Mouse (Mus musculus): ENCODE data around the gene Nle1. TPM values are rescaled to one million over a fixed set of nuclear protein-coding genes. Genes with fewer than 3 reads are reported as not detected.

Gene Nle1
- polyA plus RNA-seq, 1 experiment = 29.1 TPM

DNA sequence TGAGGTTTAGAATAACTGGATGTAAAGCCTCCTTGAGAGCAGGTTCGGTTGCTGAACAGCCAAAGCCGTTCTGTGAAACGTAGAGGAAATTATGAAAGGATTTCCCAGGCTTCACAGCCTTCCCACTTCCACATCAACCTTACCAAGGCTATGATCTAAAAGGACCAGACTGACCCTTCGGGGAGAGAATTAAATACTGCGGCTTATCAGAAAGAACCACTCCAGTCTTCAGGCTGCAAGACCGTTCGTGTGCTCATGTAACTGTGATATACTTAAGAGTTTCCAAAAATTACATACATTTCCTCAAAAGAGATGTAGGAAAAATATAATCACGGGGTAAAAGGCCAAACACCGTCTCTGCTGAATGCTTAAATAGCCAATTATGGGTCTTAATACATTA, 45.6 kb downstream of the Nle1 start:
- 84% methylated on average over 9 of the region's 9 CpGs for WGBS
- TF ChIP-seq POLR2A (IDR thresholded peaks at IDR 0.05; ENCODE audit: borderline replicate concordance, extremely low read depth, low read depth, low read length) (no peak), CTCF (IDR thresholded peaks at IDR 0.05; ENCODE audit: insufficient read depth, low read length) (no peak)
- Histone ChIP-seq H3K4me1 (ENCODE audit: control insufficient read depth, insufficient read depth, low read length) (peaks cover 4% of the 10 kb centered on the region), H3K4me3 (replicated peaks; ENCODE audit: extremely low read depth, low read depth, low read length) (no peak overlapping the region)
- no peak for DNase-seq

DNA sequence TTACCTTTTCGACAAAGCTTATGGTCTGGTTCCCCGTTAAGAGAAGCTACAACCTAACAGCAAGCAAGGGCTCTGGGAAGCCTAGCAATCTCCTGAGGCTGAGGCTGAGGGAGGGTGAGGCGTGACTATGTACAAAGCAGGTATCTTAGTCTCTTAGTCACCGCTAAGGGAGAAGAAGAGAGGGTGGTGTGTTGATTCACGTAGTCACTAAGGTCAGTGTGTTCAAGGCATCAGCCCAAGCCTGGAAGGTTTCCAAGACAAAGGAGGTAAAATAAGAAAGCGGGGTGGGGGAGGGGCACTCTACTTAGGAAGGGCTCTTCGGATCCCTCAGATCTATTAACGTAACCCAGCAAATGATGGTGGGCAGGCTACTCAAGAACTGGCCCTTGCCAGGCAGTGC, 46.7 kb downstream of the Nle1 start:
- TF ChIP-seq CTCF (IDR thresholded peaks at IDR 0.05; ENCODE audit: insufficient read depth, low read length) = no peak
- no peak for TF ChIP-seq POLR2A (IDR thresholded peaks at IDR 0.05; ENCODE audit: borderline replicate concordance, extremely low read depth, low read depth, low read length)
- WGBS = 63% methylated on average over 8 of the region's 8 CpGs
- Histone ChIP-seq H3K4me1 (ENCODE audit: control insufficient read depth, insufficient read depth, low read length) (peaks cover 5% of the 10 kb centered on the region), H3K4me3 (replicated peaks; ENCODE audit: extremely low read depth, low read depth, low read length) (no peak overlapping the region)
- DNase-seq = no peak

DNA sequence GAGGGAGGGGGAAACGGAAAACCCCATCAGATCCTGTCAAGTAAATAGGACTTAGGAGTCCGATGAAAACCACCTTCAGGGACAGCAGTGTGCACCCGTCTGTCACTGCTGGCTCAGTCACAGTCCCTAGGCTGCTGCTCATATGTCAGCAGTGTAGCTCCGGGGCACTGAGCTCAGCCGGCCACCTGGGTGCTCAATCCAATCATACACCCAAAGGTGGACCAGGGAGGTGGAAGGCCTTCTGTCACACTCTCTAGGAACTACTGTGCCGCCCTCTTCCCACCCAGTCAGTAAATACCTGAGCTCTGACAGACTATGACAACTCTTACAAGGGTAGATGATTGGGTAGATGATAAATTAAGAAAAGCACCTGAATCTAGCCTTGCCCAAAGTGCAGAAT, 47.5 kb downstream of the Nle1 start:
- WGBS = 72% methylated on average over 6 of the region's 6 CpGs
- H3K4me3 ChIP-seq (replicated peaks; ENCODE audit: extremely low read depth, low read depth, low read length) = no peak overlapping the region
- no peak for DNase-seq
- TF ChIP-seq CTCF (IDR thresholded peaks at IDR 0.05; ENCODE audit: insufficient read depth, low read length) (no peak), POLR2A (IDR thresholded peaks at IDR 0.05; ENCODE audit: borderline replicate concordance, extremely low read depth, low read depth, low read length) (no peak)
- H3K4me1 ChIP-seq (ENCODE audit: control insufficient read depth, insufficient read depth, low read length) = peaks cover 4% of the 10 kb centered on the region; the same call in 1 of the 2 replicates

DNA sequence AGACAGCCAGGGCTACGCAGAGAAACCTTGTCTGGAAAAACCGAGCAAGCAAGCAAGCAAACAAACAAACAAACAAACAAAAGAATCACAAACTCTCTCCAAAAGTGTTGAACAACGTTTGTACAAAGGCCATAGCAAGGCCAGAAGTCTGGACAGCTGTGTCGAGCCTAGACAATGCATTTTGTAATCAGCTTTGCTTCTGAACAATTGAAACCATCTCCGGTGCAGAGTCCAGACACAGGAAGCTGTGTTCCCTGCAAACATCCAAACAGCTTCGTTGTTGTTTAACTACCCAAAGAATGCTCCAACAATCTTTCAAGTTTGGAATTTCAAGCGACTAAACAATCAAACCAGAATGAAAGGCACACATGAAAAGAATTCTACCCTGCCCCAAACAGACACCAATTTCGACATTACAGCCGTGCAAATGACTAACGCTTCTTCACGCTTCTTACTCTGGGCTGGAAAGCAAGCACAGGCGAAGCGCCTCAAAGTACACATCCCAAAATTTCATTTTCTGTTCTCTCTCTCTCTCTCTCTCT, 50.8 kb downstream of the Nle1 start:
- H3K4me3 ChIP-seq (replicated peaks; ENCODE audit: extremely low read depth, low read depth, low read length) = no peak overlapping the region
- DNase-seq = no peak
- peaks cover 4% of the 10 kb centered on the region; the same call in 1 of the 2 replicates for H3K4me1 ChIP-seq (ENCODE audit: control insufficient read depth, insufficient read depth, low read length)
- TF ChIP-seq CTCF (IDR thresholded peaks at IDR 0.05; ENCODE audit: insufficient read depth, low read length) (no peak), POLR2A (IDR thresholded peaks at IDR 0.05; ENCODE audit: borderline replicate concordance, extremely low read depth, low read depth, low read length) (no peak)
- 49% methylated on average over 13 of the region's 13 CpGs for WGBS

DNA sequence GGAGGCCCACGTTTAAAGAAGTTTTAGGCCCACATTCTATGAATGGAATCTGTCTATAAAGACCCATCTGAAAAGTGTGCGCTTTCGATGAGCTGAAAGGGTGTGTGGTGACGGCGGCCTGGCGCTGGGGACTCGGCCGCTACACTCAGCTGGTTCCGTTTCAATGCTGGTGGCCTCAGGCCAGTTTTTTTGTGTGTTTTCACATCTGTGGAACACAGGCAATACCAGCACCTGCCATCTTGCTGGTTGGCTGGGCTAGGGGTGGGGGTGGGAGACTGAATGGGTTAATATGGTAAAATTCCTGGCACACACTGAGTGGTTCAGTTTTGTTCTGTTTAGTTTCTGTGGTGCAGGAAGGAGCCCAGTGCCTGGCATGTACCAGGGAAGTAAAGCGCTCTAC, 52.2 kb downstream of the Nle1 start:
- Histone ChIP-seq H3K4me1 (ENCODE audit: control insufficient read depth, insufficient read depth, low read length) (peaks cover 2% of the 10 kb centered on the region; the same call in 1 of the 2 replicates), H3K4me3 (replicated peaks; ENCODE audit: extremely low read depth, low read depth, low read length) (no peak overlapping the region)
- DNase-seq = no peak
- WGBS = 73% methylated on average over 10 of the region's 10 CpGs
- TF ChIP-seq POLR2A (IDR thresholded peaks at IDR 0.05; ENCODE audit: borderline replicate concordance, extremely low read depth, low read depth, low read length) = no peak
- TF ChIP-seq CTCF (IDR thresholded peaks at IDR 0.05; ENCODE audit: insufficient read depth, low read length) = no peak

DNA sequence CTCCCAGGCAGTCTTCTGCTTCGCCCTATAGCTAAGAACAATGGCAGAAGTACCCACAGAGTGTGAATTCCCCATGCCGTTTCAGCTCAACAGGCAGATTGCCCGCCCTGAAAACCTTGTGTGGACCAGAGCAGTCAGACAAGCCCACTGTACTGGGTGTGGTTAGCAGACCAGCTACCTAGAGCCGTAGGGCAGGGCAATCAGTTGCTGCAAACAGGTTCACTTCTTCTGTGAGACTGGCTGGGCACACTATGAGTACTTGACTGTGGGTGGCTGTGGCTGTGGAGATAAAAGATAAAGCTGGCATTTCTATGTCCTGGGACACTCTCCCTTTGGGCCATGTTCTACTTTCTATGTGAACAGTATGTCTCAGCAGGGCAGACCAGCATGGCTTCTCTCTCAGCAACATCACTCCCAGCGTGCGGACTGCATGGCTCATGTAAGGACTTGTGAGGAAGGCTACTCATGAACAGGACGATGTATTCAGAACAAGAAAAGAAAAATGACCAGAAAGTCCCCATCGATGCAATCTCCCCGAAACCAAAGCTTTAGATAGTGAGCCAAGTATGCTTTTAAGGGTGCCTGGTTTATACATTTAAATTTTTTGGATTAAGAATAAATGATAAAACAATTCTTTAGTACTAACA, 52.8 kb downstream of the Nle1 start:
- Histone ChIP-seq H3K4me3 (replicated peaks; ENCODE audit: extremely low read depth, low read depth, low read length) (no peak overlapping the region), H3K4me1 (ENCODE audit: control insufficient read depth, insufficient read depth, low read length) (peaks cover 2% of the 10 kb centered on the region; the same call in 1 of the 2 replicates)
- WGBS = 78% methylated on average over 9 of the region's 9 CpGs
- DNase-seq = no peak
- TF ChIP-seq POLR2A (IDR thresholded peaks at IDR 0.05; ENCODE audit: borderline replicate concordance, extremely low read depth, low read depth, low read length) (no peak), CTCF (IDR thresholded peaks at IDR 0.05; ENCODE audit: insufficient read depth, low read length) (no peak)

DNA sequence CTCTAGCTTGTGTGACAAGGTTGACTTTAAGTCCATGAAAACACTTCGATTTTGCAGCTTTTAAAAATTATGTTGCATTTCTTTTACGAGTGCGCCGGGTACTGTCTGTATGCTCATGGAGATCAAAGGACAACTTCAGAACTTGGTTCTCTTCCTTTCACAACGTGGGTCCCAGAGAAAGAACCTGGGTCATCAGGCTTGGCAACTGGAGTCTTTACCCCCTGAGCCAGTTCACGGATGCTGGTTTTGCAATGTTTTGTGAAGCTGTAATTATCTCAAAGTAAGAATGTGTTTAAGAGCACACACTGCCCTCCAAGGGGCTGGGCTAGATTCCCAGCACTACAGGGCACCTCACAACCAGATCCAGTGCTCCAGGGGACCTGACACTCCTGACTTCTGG, 54.1 kb downstream of the Nle1 start:
- no peak for TF ChIP-seq CTCF (IDR thresholded peaks at IDR 0.05; ENCODE audit: insufficient read depth, low read length)
- no peak for TF ChIP-seq POLR2A (IDR thresholded peaks at IDR 0.05; ENCODE audit: borderline replicate concordance, extremely low read depth, low read depth, low read length)
- H3K4me3 ChIP-seq (replicated peaks; ENCODE audit: extremely low read depth, low read depth, low read length) = no peak overlapping the region
- WGBS = 80% methylated on average over 6 of the region's 6 CpGs
- peaks cover 2% of the 10 kb centered on the region; the same call in 1 of the 2 replicates for H3K4me1 ChIP-seq (ENCODE audit: control insufficient read depth, insufficient read depth, low read length)
- no peak for DNase-seq

DNA sequence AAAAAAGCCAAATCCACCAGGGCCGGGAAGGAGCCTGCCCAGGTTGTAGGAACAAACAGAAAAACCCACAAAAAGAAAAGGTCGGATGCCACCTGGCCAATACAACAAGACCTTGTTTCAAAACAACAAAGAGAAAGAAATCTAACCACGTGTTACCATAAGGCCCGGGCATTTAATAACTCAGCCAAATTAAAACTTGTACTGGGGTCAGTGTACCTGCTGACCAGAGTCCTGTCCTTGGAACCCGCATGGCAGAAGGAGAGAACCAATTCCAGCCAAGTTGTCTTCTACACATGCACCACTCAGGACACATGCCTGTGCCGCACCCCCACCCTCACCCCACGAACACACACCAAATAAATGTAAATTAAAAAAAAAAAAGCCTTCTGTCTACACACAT, 55.3 kb downstream of the Nle1 start:
- peaks cover 2% of the 10 kb centered on the region; the same call in 1 of the 2 replicates for H3K4me1 ChIP-seq (ENCODE audit: control insufficient read depth, insufficient read depth, low read length)
- TF ChIP-seq POLR2A (IDR thresholded peaks at IDR 0.05; ENCODE audit: borderline replicate concordance, extremely low read depth, low read depth, low read length) (no peak), CTCF (IDR thresholded peaks at IDR 0.05; ENCODE audit: insufficient read depth, low read length) (no peak)

DNA sequence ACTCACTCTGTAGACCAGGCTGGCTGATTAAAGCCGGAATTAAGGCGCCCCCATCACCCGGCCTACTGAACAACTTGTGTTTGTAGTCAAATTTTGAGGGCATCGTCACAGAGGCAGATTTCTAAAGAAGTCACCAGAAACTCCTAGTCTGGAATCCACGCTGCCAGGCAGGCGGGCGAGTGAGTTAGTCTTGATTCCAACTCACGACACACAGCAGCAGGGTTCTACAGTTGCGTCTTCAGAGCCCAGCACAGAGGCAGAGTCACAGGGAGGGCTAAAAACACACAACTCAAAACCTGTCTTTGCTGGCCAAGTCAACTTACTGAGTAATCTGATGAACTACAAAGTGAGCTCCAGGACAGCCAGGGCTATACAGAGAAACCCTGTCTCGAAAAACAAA, 55.7 kb downstream of the Nle1 start:
- no peak for TF ChIP-seq CTCF (IDR thresholded peaks at IDR 0.05; ENCODE audit: insufficient read depth, low read length)
- TF ChIP-seq POLR2A (IDR thresholded peaks at IDR 0.05; ENCODE audit: borderline replicate concordance, extremely low read depth, low read depth, low read length) = no peak

More for the DNA sequence above, 55.3 kb downstream of the Nle1 start:
- H3K4me3 ChIP-seq (replicated peaks; ENCODE audit: extremely low read depth, low read depth, low read length) = no peak overlapping the region
- DNase-seq = no peak
- WGBS = 85% methylated on average over 7 of the region's 7 CpGs

DNA sequence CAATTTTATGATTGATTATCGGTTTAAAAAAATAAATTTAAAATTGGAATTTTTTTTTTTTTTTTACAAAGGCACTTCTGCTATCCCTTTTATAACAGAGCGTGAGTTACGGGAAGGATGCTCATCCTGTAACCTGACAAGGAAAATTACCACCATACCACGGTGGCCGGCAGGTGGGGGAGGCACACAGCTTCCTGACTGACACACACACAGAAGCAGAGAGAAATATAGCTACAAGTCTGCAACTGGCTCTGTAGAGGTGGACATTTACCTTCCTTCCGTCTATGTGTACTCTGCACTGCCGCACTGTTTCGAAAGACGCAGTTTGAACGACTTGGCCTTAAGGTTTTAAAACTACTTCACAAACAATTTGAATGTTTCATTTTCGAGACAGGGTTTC, 56.1 kb downstream of the Nle1 start:
- 82% methylated on average over 11 of the region's 11 CpGs for WGBS

More for the DNA sequence above, 55.7 kb downstream of the Nle1 start:
- H3K4me3 ChIP-seq (replicated peaks; ENCODE audit: extremely low read depth, low read depth, low read length) = no peak overlapping the region
- H3K4me1 ChIP-seq (ENCODE audit: control insufficient read depth, insufficient read depth, low read length) = peaks cover 2% of the 10 kb centered on the region; the same call in 1 of the 2 replicates
- WGBS = 85% methylated on average over 10 of the region's 10 CpGs
- DNase-seq = no peak

More for the DNA sequence above, 56.1 kb downstream of the Nle1 start:
- H3K4me1 ChIP-seq (ENCODE audit: control insufficient read depth, insufficient read depth, low read length) = peaks cover 2% of the 10 kb centered on the region; the same call in 1 of the 2 replicates
- TF ChIP-seq POLR2A (IDR thresholded peaks at IDR 0.05; ENCODE audit: borderline replicate concordance, extremely low read depth, low read depth, low read length) = no peak
- no peak for TF ChIP-seq CTCF (IDR thresholded peaks at IDR 0.05; ENCODE audit: insufficient read depth, low read length)
- DNase-seq = no peak
- no peak overlapping the region for H3K4me3 ChIP-seq (replicated peaks; ENCODE audit: extremely low read depth, low read depth, low read length)

Other genes starting within 250 kb of the Nle1 start
- 0.11 and 0.24 TPM in 2 replicates for gene Cct6b, start 144.1 kb downstream of the Nle1 start, polyA plus RNA-seq (2012; rRNA removed)
- 5.3 TPM in 2 replicates for gene Zfp830, start 144.1 kb downstream of the Nle1 start, polyA plus RNA-seq (2012; rRNA removed)
- 6.9 and 10.4 TPM in 2 replicates for gene Lig3, start 127.3 kb downstream of the Nle1 start, polyA plus RNA-seq (2012; rRNA removed)
- 9.5 and 10.4 TPM in 2 replicates for gene Rffl, start 37.2 kb downstream of the Nle1 start, polyA plus RNA-seq (2012; rRNA removed)
- gene Rad51d, start 17.8 kb downstream of the Nle1 start, polyA plus RNA-seq (2012; rRNA removed) = 9.3 and 11.7 TPM in 2 replicates
- gene Fndc8, start 16.3 kb downstream of the Nle1 start, polyA plus RNA-seq (2012; rRNA removed) = 0.08 and 0.11 TPM in 2 replicates
- gene Unc45b, start 2.1 kb upstream of the Nle1 start, polyA plus RNA-seq (2012; rRNA removed) = 19.0 and 20.0 TPM in 2 replicates
- gene Slfn5, start 42.9 kb upstream of the Nle1 start, polyA plus RNA-seq (2012; rRNA removed) = 14.3 and 25.1 TPM in 2 replicates
- 0.32 and 0.75 TPM in 2 replicates for gene Slfn9, start 83.4 kb upstream of the Nle1 start, polyA plus RNA-seq (2012; rRNA removed)
- gene Slfn8, start 112.4 kb upstream of the Nle1 start, polyA plus RNA-seq (2012; rRNA removed) = 0.20 and 0.60 TPM in 2 replicates
- 6.5 and 10.1 TPM in 2 replicates for gene Slfn2, start 156.7 kb upstream of the Nle1 start, polyA plus RNA-seq (2012; rRNA removed)
- gene Slfn1, start 208.4 kb upstream of the Nle1 start, polyA plus RNA-seq (2012; rRNA removed) = 1.2 and 4.2 TPM in 2 replicates